Mouse (Mus musculus): ENCODE measurements around the gene Plcb4.

The Plcb4 gene

DNA sequence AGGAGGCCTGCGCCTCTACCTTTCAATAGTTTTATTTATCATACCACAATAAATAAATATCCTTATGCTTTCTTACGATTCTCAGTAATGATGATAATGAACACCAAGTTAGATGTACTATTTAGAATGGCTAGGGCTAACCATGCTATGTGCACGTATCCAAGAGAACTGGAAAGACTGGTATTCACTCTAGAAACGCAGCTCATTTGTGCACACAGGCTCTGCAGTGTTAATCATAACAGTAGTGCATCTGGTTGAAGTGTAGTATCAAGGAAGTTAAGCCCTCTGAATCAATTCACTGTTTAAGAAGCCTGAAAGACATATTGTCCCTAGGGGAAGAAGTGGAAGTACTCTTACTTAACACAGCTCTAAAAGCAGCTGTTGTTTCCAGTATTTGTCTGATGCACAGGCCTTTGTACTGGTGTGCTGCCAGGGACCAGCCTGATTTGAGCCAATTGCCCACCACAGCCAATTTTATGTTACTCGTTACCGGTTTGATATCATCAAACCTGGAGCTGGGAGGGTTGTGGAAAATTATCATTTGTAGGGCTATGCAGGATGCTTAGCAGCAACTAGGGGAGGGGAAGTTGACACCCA lies 100.8 kb downstream of the Plcb4 start:
- in situ Hi-C loops (cut with MseI, MboI): no loop called here

DNA sequence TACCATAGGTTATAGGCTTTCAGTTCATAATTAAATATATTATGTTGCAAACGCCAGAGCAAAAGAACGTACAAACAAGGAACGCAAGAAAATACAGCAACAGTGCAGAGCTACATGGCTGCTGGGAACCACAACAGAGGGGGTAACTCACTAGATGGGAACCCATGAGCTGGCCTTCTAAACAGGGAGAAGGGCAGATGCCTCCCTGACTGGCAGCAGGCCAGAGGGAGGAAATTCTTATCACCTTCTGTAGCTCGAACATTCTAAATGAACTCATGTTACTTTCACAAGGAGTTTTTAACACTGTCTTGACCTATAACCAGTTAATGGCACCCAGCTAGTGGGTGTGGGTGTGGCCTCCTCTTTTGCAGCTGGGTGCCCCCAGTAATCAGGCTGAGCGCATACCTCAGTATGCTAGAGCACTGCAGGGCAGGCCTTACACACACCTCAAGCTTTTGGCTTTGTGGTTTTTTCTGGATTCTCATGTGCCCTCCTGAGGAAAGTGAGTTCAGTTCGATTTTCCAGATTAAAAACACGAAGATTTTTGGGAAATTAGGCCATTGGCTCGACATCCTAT lies 102.5 kb downstream of the Plcb4 start:
- in situ Hi-C loops (cut with MseI, MboI): no loop called here

DNA sequence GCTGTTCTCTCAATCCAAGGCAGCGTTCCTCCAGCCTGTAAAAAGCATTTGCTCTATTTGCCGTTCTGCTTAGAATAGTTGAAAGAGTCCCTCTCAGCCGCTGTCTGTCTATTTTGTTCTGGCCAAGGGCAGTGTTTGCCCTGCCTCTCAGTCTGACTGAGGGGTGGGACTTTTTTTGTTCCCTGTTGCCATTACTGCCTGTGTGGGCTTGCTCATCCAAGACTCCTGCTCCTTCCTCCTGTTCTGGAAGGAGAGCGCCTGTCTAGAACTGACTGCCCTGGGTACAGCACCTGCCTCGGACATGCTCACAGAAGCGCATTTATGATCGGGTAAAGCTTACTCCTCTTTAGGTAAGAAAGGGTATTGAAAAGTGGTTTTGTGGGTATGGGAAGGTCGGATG lies 105.9 kb downstream of the Plcb4 start:
- in situ Hi-C loops (cut with MseI, MboI): no loop called here

DNA sequence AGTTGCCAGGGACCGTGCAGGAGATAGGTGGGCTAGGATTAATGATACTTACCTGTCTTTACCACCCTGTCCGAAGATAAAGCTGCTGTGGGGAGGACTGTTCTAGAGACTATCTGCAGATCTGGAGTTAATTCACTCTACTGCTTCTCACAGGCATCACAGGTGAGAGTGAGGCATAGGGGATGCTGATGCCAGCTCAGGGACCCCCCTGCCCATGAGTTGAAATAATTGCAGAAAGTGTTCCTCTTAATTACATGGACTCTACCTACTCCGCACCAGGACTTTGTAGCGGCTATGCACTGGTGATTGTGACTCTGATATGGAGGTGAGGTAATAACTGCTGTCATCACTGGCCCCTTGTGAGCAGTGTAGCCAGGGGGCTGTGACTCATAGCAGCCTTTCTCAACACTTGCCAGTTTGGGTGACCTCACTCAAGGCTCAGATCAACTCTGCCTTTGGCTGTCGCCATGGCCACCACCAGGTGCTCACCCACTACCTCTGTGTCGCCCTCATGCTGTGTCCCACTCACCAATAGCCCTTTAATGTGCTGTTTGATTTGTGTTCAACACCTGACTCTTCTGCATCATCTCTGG lies 107.8 kb downstream of the Plcb4 start:
- in situ Hi-C loops (cut with MseI, MboI): no loop called here

DNA sequence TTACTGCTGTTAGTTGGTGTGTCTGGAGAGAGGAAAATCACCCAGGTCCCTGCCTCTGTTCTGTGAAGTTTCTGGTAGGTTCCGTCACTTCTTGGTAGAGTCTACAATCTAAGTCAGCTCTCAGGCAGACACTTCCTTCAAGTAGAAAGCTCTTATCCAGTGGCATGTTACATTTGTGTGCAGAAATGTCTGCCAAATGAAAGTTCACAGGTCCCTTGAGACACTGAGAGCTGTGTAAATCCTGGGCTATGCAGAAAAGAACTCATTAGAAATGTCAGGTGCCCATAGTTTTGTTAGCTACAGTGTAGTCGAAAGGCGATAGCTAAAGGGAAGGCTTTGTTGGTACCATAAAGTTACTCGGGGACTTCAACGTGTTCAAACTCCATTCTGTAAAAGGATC lies 108.7 kb downstream of the Plcb4 start:
- in situ Hi-C loops (cut with MseI, MboI): no loop called here

DNA sequence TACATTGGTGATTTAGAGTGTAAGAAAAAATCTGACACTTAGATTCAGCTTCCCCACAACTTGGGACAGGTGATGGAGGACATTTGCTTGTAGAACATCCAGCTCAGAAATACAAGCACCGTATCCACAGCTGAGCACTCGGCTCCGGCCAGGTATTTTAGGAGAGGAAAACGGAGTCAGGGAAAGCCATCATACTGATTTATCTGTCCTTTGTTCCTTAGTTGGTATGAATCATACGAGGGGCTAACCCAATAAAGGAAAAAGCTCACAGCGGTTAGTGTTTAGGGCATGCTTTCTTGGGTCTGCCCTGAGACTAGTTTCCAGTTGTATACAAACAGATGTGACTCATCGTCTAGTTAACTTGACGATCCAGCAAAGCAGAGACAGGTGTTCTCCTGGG lies 110.9 kb downstream of the Plcb4 start:
- in situ Hi-C loops (cut with MseI, MboI): no loop called here

DNA sequence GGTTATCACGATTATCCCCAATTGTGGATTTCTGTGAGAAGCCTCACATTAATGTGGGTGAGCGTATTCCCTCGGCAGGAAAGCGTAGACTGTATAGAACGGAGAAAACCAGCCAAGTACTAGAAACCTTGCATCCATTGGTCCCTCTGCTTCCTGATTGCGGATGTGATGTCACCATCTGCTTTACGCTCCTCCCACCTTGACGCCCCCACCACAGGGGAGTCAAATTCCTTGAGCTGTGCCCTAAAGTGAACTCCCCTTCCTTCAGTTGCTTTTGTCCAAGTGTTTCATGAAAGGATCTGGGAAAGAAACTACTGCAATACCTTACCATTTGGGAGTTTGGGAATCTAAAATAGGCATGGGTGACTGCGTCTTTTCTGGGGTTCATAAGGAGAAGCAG lies 111.4 kb downstream of the Plcb4 start:
- in situ Hi-C loops (cut with MseI, MboI): no loop called here

DNA sequence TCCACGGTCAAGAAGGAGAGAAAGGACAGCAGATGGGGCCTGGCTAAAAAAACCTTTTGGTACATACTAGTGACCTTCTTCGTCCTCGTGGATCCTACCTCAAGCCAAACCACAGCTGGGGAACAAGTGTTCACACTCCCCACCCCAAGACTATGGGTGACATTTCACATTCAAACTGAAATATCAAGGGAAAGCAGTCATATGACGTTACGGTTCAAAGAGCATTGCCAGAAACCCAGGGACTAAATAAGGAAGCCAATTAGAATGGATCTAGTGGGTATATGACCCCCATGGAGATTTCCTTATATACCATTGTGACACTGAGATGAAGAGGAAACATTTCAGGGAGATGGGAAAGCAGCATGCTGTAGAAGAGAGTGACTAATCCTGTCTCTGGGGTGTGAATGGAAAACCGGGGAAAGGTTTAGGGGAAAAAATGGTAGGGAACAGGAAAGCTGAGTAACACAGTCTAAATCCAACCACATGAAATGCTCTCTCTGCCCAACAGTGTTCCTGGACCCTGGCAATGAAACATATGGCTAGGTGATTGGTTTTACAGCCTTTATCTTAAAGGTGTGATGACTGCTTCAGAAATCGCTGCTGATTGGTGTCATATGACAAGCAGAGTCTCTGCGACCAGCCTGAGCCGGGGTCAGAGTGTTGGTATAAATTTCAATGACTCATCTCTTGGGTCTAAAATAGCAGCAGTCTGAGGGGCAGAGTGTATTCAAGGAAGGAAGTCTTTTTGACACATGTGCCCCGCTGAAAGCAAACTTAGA lies 114.6 kb downstream of the Plcb4 start:
- in situ Hi-C loops (cut with MseI, MboI): no loop called here

DNA sequence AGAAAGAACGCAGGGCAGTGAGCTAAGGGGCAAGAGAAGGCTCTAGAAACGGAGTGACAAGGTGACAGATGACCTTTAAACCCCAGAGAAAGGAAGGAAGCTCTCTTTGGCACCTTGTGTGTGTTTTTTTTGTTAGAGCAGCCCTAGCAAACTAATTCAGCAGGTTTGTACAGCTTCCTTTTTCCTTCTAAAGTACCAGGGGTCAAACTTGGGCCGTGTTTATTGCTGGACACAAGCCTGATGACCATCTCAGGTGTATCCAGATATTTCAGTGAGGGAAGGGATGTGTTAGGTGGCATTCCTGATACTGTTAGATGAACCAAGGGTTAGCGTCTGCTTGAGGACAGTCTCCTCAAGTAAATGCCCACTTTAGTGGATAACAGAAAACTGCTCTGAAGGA lies 116.2 kb downstream of the Plcb4 start:
- in situ Hi-C loops (cut with MseI, MboI): no loop called here

DNA sequence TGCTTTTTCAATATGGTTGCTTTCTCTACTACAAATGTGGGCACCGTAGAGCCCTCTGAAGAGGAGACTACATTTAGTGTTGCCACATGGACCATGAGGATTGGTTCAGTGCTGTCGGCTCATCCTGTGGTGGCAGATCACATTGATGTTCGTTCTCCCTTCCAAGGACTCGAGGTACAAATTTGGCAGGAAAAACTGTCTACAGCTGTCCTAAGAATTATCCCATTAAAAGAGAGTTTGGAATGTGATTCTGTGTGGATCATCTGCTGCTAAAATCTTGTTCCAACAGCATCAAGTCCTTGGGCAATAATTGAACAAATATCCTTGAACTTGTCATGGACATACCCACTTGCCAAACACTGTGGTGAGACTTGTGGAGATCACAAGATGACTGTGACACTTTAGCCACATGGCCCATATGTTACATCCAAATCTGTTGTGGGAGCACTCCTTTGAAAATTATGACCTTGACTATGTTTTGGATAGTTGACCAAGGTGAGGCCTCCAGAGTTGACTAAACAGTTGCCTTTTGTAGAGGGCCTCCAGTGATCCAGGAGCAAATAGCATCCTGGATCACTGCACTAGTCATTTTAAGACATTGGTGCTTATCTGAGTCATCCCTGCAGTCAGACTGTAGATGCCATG lies 117.4 kb downstream of the Plcb4 start:
- in situ Hi-C loops (cut with MseI, MboI): no loop called here

DNA sequence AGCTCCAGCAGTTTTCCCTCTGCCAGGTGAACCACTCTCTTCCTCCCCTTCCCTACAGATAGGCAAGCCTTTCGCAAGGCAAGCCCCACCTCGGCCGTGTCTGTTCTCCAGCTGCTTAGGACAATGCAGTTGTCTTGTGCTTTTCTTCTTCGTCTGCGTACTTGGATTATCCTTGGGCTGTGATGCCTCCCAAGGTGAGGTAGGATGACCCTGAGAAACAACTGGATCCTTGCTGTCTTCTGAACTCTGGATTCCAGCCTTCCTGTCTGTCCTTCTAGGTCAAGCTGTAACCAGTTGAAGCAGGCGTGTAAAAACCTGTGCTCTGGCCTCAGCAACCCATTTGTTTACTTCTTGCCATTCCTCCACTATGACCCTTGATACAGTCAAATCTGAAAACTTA lies 122.6 kb downstream of the Plcb4 start:
- in situ Hi-C loops (cut with MseI, MboI): no loop called here

DNA sequence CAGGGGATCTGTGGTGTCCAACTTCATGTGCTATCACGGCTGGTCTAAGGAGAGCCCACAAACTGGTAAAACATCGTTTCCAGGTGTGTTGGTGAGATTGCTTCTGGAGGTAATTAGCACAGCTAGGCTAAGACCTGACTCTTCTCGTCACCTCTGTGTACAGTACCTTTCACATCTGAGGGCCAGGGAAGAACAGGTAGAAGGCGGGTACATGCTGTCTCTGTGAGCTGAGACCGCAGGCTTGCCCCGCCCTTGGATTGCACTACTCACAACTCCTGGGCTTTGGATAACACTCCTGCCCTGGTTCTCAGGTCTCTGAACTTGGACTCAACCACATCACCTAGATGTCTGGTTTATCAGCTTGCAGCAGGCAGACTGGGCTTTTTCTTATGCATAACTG lies 128.6 kb downstream of the Plcb4 start:
- in situ Hi-C loops (cut with MseI, MboI): no loop called here

DNA sequence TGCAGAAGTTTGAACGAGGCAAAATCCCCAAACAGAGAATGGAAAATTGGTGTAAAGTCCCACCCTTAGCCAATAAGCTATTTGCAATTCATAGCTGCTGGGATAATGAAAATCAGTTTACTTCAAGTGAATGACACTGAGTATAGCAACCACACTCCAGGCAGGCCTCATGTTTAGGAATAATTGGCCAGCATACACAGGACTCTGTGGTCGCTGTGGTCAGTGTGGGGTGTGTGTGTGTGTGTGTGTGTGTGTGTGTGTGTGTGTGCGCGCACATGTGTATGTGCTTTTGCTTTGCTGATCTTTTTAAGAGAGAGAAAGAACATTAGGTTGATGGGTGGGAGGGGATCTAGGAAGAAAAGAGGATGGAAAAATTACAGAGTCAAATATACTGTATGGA lies 134.1 kb downstream of the Plcb4 start:
- in situ Hi-C loops (cut with MseI, MboI): no loop called here

DNA sequence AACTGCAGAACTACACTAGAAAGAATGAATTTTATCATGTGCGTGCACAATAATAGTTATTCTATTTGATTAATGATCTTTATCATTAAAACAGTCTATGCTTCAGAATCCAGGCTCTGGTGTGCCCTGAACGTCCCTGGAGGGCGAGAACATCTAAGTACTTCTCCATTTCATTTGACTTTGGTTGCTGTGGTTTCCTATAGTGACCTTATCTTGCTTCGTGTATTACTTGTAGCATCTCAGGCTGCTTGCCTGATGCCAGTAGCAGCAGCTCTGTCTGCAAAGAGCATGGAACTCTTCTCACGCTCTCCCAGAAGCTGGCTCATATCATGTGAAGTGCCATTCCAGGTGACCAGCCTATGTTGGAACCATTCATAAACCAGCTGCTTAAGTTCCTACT lies 137.9 kb downstream of the Plcb4 start:
- in situ Hi-C loops (cut with MseI, MboI): no loop called here

DNA sequence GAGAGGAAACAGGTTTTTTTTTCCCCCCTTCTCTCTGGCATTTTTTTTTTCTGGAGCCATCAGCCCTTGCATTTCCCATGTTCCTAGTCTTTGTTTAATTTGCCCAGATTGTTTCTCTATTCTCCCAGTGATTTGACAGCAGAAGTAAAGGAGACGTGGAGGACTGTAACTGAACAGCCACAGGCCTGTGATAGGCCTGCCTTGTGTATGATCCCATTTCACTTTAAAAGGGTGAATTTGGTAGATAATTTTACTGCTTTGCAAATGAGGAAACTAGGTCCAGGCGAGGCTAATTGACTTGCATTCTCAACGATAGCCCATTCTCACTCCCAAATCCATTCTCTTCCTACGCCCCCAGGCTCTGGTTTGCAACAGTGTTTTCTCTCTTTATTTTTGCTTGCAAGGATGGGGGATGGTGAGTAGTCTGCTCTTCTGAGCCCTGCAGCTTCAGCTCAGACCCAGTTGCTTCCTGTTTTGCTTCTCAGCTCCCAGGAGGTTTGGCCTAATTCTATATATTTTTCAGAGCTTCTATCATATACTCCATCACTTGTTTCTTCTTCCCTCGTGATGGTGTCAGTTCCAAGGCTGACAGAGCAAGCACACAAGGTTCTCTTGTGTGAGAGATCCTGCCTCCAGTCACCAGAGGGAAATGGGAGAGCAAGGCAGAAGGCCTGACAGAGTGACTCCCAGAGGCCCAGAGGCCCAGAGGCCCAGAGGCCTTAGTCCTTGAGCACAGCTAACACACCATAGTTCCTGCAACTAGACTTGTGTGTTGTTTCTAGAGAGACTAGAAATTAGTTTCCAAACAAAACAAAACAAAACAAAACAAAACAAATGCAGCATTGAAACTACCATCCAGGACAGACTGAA lies 139.1 kb downstream of the Plcb4 start:
- in situ Hi-C loops (cut with MseI, MboI): no loop called here

DNA sequence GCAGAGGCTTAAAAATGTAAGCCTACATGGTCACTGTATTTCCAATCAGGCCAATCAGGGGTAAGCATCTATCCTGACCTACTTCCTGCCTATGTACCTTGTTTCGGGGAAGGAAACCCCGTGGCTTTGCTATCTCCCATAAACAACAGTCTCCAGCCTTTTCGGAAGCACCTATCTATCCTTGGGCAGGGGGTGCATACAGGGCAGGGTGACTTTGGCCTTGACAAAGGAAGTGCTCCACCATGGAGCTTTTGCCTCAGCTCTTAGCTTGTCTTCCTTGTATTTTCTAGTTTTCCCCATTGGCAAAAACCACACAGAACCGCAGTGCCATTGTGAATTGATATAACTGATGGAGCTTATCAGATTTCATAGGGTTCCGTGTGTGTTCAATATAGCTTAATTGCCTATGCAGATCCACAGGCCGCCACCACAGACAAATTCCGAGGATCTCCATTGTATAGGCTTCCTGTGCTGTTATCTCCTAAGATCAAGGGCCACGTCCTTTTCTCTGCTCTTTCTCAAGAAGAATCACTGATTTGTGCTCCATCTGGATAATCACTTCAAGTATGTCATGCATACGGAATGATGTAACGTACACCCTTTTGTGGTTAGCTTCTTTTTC lies 140.4 kb downstream of the Plcb4 start:
- in situ Hi-C loops (cut with MseI, MboI): no loop called here

DNA sequence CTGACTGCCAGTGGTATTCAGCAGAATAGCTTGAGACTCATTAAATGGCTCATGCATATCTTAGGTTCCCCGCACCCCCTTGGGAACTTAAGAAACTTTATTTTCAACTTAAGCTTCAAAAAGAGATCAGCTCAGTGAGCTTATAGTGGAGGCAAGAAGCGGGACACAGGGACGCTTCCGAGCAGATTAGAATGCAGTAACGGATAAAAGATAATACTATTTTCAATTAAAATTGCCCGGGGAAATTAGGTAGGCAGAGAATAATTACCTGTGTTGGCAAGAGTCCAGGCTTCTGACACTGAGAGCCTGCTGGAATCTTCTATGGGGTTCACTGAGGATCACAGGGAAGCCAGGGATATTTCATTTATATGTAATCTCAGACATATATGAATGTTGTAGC lies 141.6 kb downstream of the Plcb4 start:
- in situ Hi-C loops (cut with MseI, MboI): no loop called here

DNA sequence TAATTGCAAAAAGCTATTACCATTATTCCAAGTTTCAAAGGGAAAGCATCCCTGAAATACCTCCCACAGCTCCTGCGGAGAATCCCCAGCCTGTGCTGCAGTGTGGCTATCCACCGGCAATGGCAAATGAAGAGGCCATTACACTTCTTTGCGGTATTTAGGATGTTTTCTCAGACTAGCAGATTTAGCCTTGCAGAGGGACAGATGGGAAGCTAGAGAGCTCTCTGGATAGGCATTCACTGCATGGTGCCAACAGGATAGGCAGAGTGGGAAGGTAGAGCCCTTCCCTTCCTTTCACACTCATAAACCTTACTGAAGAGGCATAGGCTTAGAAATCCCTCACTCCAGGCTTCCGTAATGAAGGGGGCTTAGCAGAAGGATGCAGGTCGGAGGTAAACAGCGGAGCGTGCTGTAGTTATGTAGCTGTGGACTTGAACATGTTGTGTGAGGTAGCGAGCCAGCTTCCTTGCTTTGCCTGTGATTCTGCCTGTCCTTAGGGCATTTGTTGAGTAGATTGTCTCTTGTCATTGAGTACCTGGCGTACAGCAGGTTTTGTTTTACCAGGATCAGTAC lies 144.2 kb downstream of the Plcb4 start:
- in situ Hi-C loops (cut with MseI, MboI): no loop called here

DNA sequence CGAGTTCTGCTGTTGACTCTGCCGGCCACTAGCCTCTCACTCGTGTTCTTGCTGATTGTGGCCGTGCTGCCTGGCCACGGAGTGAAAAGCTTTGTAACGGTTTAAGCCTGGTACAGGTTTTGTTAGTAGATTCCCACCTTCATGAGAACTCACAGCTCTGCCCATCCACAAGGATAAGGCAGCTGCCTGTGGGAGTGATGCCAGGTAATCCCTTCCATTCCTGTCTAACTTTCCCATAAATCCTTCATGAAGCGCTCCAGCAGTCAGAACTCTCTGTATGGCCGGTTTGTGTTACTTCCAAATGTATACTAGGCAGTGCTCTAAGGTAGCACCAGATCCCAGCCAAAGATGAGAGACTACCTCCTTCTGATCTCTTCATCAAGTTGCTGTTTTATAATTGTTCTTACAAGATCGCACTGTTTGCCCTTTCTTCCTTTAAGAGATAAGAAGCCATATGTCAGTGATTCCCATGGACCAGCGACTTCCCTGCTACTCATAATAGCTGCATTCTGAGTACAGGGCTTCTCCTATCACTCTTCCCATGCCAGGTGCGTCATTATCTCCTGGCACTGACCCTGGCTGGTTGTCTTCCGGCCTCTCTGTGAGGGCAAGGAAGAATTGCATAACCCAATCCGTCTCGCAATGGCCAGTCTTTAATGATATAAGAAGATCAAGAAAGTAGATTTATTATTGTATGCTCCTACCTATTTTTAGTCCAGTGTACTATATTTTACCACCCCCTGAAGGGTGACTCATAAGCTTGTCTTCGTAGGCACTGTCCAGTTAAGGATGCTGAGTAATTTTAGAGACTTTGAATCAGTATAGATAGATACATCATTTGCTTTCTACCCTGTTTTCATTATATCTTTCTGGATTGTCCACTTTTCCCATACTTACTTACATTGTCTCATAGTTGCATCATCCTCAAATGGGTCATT lies 147.2 kb downstream of the Plcb4 start:
- in situ Hi-C loops (cut with MseI, MboI): no loop called here

DNA sequence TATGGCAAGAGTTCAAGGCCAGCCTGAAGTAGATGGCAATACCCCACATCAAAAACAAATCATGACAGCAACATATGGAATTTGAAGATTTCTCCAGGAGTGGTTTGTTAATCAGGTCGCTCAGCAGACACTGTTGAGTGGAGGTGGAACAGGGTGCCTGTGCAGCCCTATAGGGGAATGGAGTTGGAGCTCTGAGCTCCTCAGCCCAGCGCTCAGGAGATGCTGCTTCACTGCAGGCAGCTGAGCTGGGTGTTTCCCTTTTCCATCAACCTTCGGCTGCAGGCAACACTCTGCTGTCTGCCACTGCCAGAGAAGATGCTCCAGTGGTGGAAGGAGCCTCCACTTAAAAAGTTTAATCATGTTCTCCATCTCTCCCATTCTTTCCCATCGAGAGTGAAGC lies 149.5 kb downstream of the Plcb4 start:
- in situ Hi-C loops (cut with MseI, MboI): no loop called here

Measured in mouse trophoblast stem cell (cell line).